Mouse (Mus musculus): ENCODE measurements around the gene Fads3.

Fads3 gene

GRCm38 (mm10) chr19:10071892-10072291 is 30.5 kb downstream of the Fads3 start:
- no peak for DNase-seq

- no peak for DNase-seq
These were observed 31.8 kb downstream of the Fads3 start for GRCm38 (mm10) chr19:10073145-10073544.

GRCm38 (mm10) chr19:10078392-10078791 is 37.0 kb downstream of the Fads3 start:
- no peak for DNase-seq

- no peak for DNase-seq
These were observed 39.0 kb downstream of the Fads3 start for GRCm38 (mm10) chr19:10080384-10080783.

GRCm38 (mm10) chr19:10082105-10082504 is 40.7 kb downstream of the Fads3 start:
- no peak for DNase-seq

- no peak for DNase-seq
These were observed 44.1 kb downstream of the Fads3 start for GRCm38 (mm10) chr19:10085454-10085853.

GRCm38 (mm10) chr19:10086976-10087375 is 45.6 kb downstream of the Fads3 start:
- no peak for DNase-seq

- DNase-seq, result no peak
These were observed 52.5 kb downstream of the Fads3 start for GRCm38 (mm10) chr19:10093829-10094228.

- no peak for DNase-seq
These were observed 53.3 kb downstream of the Fads3 start for GRCm38 (mm10) chr19:10094695-10095094.

- no peak for DNase-seq
These were observed 55.1 kb downstream of the Fads3 start for GRCm38 (mm10) chr19:10096371-10096876.

GRCm38 (mm10) chr19:10097826-10098225 is 56.5 kb downstream of the Fads3 start:
- DNase-seq, result peak in 1 of 2 experiments; percentile 7

- peak; percentile 35 to 47 for DNase-seq
These were observed 59.3 kb downstream of the Fads3 start for GRCm38 (mm10) chr19:10100631-10101071.

- DNase-seq, result peak; percentile 51 to 61
These were observed 60.1 kb downstream of the Fads3 start, which contains the start of gene Fads2 for GRCm38 (mm10) chr19:10101341-10102053. Gene Fads2 (minus strand): TSS chr19:10101746.

GRCm38 (mm10) chr19:10102054-10102700 is 60.8 kb downstream of the Fads3 start:
- DNase-seq, result no peak

GRCm38 (mm10) chr19:10104234-10104633 is 62.9 kb downstream of the Fads3 start:
- no peak for DNase-seq

- DNase-seq, result no peak
These were observed 63.7 kb downstream of the Fads3 start for GRCm38 (mm10) chr19:10105034-10105493.

GRCm38 (mm10) chr19:10106634-10107033 is 65.3 kb downstream of the Fads3 start:
- no peak for DNase-seq

- no peak for DNase-seq
These were observed 65.8 kb downstream of the Fads3 start for GRCm38 (mm10) chr19:10107051-10107611.

- no peak for DNase-seq
These were observed 66.8 kb downstream of the Fads3 start for GRCm38 (mm10) chr19:10108129-10108528.

GRCm38 (mm10) chr19:10108666-10109065 is 67.3 kb downstream of the Fads3 start:
- no peak for DNase-seq
